Mouse (Mus musculus): ENCODE data around the gene Slc15a4. TPM values are rescaled to one million over a fixed set of nuclear protein-coding genes. Genes with fewer than 3 reads are reported as not detected.
A peak's percentile ranks its signal among the peaks of the same experiment; 100 is the strongest.

Slc15a4 gene
- polyA plus RNA-seq, 1 experiment from 2014 or later, result 11.3 TPM

GRCm38 (mm10) chr5:127659312-127659711 lies 26.6 kb upstream of the Slc15a4 start:
- WGBS (ENCODE audit: insufficient replicate concordance), result 72% methylated on average over 3 of the region's 3 CpGs
- no peak overlapping the region for H3K4me3 ChIP-seq (ENCODE audit: low read depth, low read length)
- DNase-seq, result no peak
- no peak for TF ChIP-seq CTCF (IDR thresholded peaks at IDR 0.05; ENCODE audit: low read depth)
- TF ChIP-seq EP300 (IDR thresholded peaks at IDR 0.05; ENCODE audit: low read depth), result no peak
- H3K4me1 ChIP-seq (ENCODE audit: insufficient read depth), result no peaks in the 10 kb centered on the region
- peaks cover 8% of the 10 kb centered on the region for H3K9me3 ChIP-seq (ENCODE audit: low read length)
- no peak overlapping the region for H3K9ac ChIP-seq (replicated peaks)
- peaks cover 7% of the 10 kb centered on the region for H3K36me3 ChIP-seq (replicated peaks; ENCODE audit: insufficient read depth, low read length)
- H3K27ac ChIP-seq (ENCODE audit: low read depth), result no peak overlapping the region
- no peak overlapping the region for H3K4me2 ChIP-seq (ENCODE audit: low read depth, low read length)
- no peak for ATAC-seq
- H3K27me3 ChIP-seq (ENCODE audit: insufficient read depth, low read length), result no peaks in the 10 kb centered on the region

- 64% methylated on average over 2 of the region's 2 CpGs for WGBS (ENCODE audit: insufficient replicate concordance)
- ATAC-seq (no peak), DNase-seq (no peak)
- no peak overlapping the region for H3K9ac ChIP-seq (replicated peaks)
- peaks cover 11% of the 10 kb centered on the region for H3K9me3 ChIP-seq (ENCODE audit: low read length)
- H3K4me3 ChIP-seq (ENCODE audit: low read depth, low read length), result no peak overlapping the region
- peaks cover 7% of the 10 kb centered on the region for H3K36me3 ChIP-seq (replicated peaks; ENCODE audit: insufficient read depth, low read length)
- no peaks in the 10 kb centered on the region for H3K27me3 ChIP-seq (ENCODE audit: insufficient read depth, low read length)
- no peaks in the 10 kb centered on the region for H3K4me1 ChIP-seq (ENCODE audit: insufficient read depth)
- H3K4me2 ChIP-seq (ENCODE audit: low read depth, low read length), result no peak overlapping the region
- H3K27ac ChIP-seq (ENCODE audit: low read depth), result no peak overlapping the region
- TF ChIP-seq EP300 (IDR thresholded peaks at IDR 0.05; ENCODE audit: low read depth) (no peak), CTCF (IDR thresholded peaks at IDR 0.05; ENCODE audit: low read depth) (peak; percentile 36)
These were observed 25.6 kb upstream of the Slc15a4 start for GRCm38 (mm10) chr5:127658257-127658656.

- H3K4me3 ChIP-seq (ENCODE audit: low read depth, low read length), result no peak overlapping the region
- no peaks in the 10 kb centered on the region for H3K4me1 ChIP-seq (ENCODE audit: insufficient read depth)
- peaks cover 15% of the 10 kb centered on the region for H3K9me3 ChIP-seq (ENCODE audit: low read length)
- TF ChIP-seq CTCF (IDR thresholded peaks at IDR 0.05; ENCODE audit: low read depth) (peak; percentile 63), EP300 (IDR thresholded peaks at IDR 0.05; ENCODE audit: low read depth) (no peak)
- peaks cover 19% of the 10 kb centered on the region for H3K36me3 ChIP-seq (replicated peaks; ENCODE audit: insufficient read depth, low read length)
- no peak overlapping the region for H3K27ac ChIP-seq (ENCODE audit: low read depth)
- DNase-seq (peak; percentile 42), ATAC-seq (peak; percentile 41; the same call in 1 of the 2 replicates)
- no peaks in the 10 kb centered on the region for H3K27me3 ChIP-seq (ENCODE audit: insufficient read depth, low read length)
- H3K9ac ChIP-seq (replicated peaks), result no peak overlapping the region
- no peak overlapping the region for H3K4me2 ChIP-seq (ENCODE audit: low read depth, low read length)
These were observed 16.4 kb upstream of the Slc15a4 start for GRCm38 (mm10) chr5:127649077-127649476.

- H3K4me3 ChIP-seq (ENCODE audit: low read depth, low read length), result no peak overlapping the region
- TF ChIP-seq CTCF (IDR thresholded peaks at IDR 0.05; ENCODE audit: low read depth), result peak; percentile 46
- no peak for TF ChIP-seq EP300 (IDR thresholded peaks at IDR 0.05; ENCODE audit: low read depth)
- H3K9me3 ChIP-seq (ENCODE audit: low read length), result peaks cover 12% of the 10 kb centered on the region
- no peaks in the 10 kb centered on the region for H3K4me1 ChIP-seq (ENCODE audit: insufficient read depth)
- H3K27me3 ChIP-seq (ENCODE audit: insufficient read depth, low read length), result no peaks in the 10 kb centered on the region
- DNase-seq (no peak), ATAC-seq (no peak)
- no peak overlapping the region for H3K27ac ChIP-seq (ENCODE audit: low read depth)
- no peak overlapping the region for H3K9ac ChIP-seq (replicated peaks)
- H3K36me3 ChIP-seq (replicated peaks; ENCODE audit: insufficient read depth, low read length), result peaks cover 23% of the 10 kb centered on the region
- no peak overlapping the region for H3K4me2 ChIP-seq (ENCODE audit: low read depth, low read length)
- WGBS (ENCODE audit: insufficient replicate concordance), result 67% methylated on average over 6 of the region's 6 CpGs
These were observed 15.3 kb upstream of the Slc15a4 start for GRCm38 (mm10) chr5:127648046-127648445.

GRCm38 (mm10) chr5:127641185-127641958 lies 8.7 kb upstream of the Slc15a4 start:
- WGBS (ENCODE audit: insufficient replicate concordance), result 80% methylated on average over 15 of the region's 15 CpGs
- Histone ChIP-seq H3K27me3 (ENCODE audit: insufficient read depth, low read length) (no peaks in the 10 kb centered on the region), H3K9me3 (ENCODE audit: low read length) (peaks cover 16% of the 10 kb centered on the region), H3K9ac (replicated peaks) (no peak overlapping the region), H3K4me3 (ENCODE audit: low read depth, low read length) (no peak overlapping the region), H3K4me1 (ENCODE audit: insufficient read depth) (no peaks in the 10 kb centered on the region), H3K27ac (ENCODE audit: low read depth) (no peak overlapping the region), H3K4me2 (ENCODE audit: low read depth, low read length) (no peak overlapping the region), H3K36me3 (replicated peaks; ENCODE audit: insufficient read depth, low read length) (peaks cover 13% of the 10 kb centered on the region)
- DNase-seq (no peak), ATAC-seq (no peak)
- no peak for TF ChIP-seq CTCF (IDR thresholded peaks at IDR 0.05; ENCODE audit: low read depth)
- TF ChIP-seq EP300 (IDR thresholded peaks at IDR 0.05; ENCODE audit: low read depth), result peak; percentile 15; the same call in 1 of the 2 replicates

- ATAC-seq (no peak), DNase-seq (no peak)
- WGBS (ENCODE audit: insufficient replicate concordance), result 81% methylated on average over 3 of the region's 3 CpGs
- H3K27me3 ChIP-seq (ENCODE audit: insufficient read depth, low read length), result no peaks in the 10 kb centered on the region
- peaks cover 13% of the 10 kb centered on the region for H3K36me3 ChIP-seq (replicated peaks; ENCODE audit: insufficient read depth, low read length)
- no peak overlapping the region for H3K9ac ChIP-seq (replicated peaks)
- H3K4me2 ChIP-seq (ENCODE audit: low read depth, low read length), result no peak overlapping the region
- H3K4me1 ChIP-seq (ENCODE audit: insufficient read depth), result no peaks in the 10 kb centered on the region
- no peak overlapping the region for H3K4me3 ChIP-seq (ENCODE audit: low read depth, low read length)
- H3K9me3 ChIP-seq (ENCODE audit: low read length), result peaks cover 16% of the 10 kb centered on the region
- H3K27ac ChIP-seq (ENCODE audit: low read depth), result no peak overlapping the region
- TF ChIP-seq CTCF (IDR thresholded peaks at IDR 0.05; ENCODE audit: low read depth), result peak; percentile 56
- no peak for TF ChIP-seq EP300 (IDR thresholded peaks at IDR 0.05; ENCODE audit: low read depth)
These were observed 7.7 kb upstream of the Slc15a4 start for GRCm38 (mm10) chr5:127640359-127640758.

Data from liver, postnatal 0 days (tissue).